Mouse (Mus musculus) limb, embryonic 10.5 days (tissue): ENCODE data around the gene Mms22l. TPM values are rescaled to one million over a fixed set of nuclear protein-coding genes. Genes with fewer than 3 reads are reported as not detected.
"Not testable (repeated sequence)": the region's sequence is repeated elsewhere in the genome, so short reads cannot be mapped to it uniquely, and the experiment has no call there.

Experiments used
- DNase-seq: peaks from one replicate; pipeline ENCODE4 v3.0.0-alpha.2; 2017; ENCODE audit warnings: low spot score
- H3K27ac ChIP-seq: fragments of 300-500 bp; sonication (generic); 2 replicates; pipeline ENCODE4 v1.5.1; 2016; ENCODE audit warnings: mild to moderate bottlenecking
- H3K27me3 ChIP-seq: fragments of 300-500 bp; sonication (generic); 2 replicates; pipeline ENCODE4 v1.6.1; 2016; ENCODE audit warnings: low read depth, mild to moderate bottlenecking; ENCODE audit not compliant: poor library complexity, severe bottlenecking
- H3K36me3 ChIP-seq: fragments of 300-500 bp; sonication (generic); 2 replicates; pipeline ENCODE4 v1.6.1; 2016; ENCODE audit warnings: mild to moderate bottlenecking, moderate library complexity
- H3K4me1 ChIP-seq: fragments of 300-500 bp; sonication (generic); 2 replicates; pipeline ENCODE4 v1.6.1; 2016
- H3K4me3 ChIP-seq: fragments of 300-500 bp; sonication (generic); 2 replicates; pipeline ENCODE4 v1.5.1; 2016; ENCODE audit warnings: mild to moderate bottlenecking, moderate library complexity
- H3K9me3 ChIP-seq: fragments of 300-500 bp; sonication (generic); replicated peaks from 2 replicates; pipeline ENCODE4 v1.6.1; 2016; ENCODE audit warnings: mild to moderate bottlenecking
- WGBS: fragments of 180-500 bp; shearing (Covaris S2); methylation state at CpG from one replicate; pipeline ENCODE4 v1.1.7; 2016; 5-methylcytosine and 5-hydroxymethylcytosine counted together
- polyA plus RNA-seq: library from polyadenylated mRNA; unstranded; fragments of >200 nt; fragmentation: Nextera tagmentation; extraction: Ambion mirVana; gene quantifications from 2 replicates; pipeline ENCODE4 v1.2.1, GENCODE M21; 2016

Gene Mms22l
- polyA plus RNA-seq, 1 experiment from 2014 or later: 48.3 TPM

DNA sequence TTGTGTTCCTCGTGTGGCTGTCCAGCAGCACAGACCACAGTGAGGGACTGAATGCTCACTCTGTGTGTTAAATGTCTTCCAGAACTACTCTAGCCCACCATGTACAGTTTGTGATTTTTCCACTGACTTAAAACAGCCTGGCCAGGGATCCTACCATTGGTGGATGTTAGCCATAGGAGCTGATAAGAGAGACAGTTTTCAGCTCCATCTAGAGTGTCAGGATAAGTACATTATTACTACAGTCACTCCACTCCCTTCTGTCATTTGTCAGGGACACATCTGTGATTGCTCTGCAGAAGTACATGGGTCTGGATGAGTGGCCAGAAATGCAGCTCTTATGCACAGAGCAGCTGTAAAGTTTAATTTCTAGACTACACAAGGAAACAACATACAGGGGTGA is 131.6 kb downstream of the Mms22l start:
- Histone ChIP-seq H3K27me3 (no peaks in the 10 kb centered on the region), H3K9me3 (no peaks in the 10 kb centered on the region), H3K27ac (no peak overlapping the region), H3K4me1 (peaks cover 3% of the 10 kb centered on the region; the same call in 1 of the 2 replicates), H3K36me3 (no peaks in the 10 kb centered on the region), H3K4me3 (no peak overlapping the region)
- WGBS: 75% methylated on average over 1 of the region's 1 CpGs
- no peak for DNase-seq

DNA sequence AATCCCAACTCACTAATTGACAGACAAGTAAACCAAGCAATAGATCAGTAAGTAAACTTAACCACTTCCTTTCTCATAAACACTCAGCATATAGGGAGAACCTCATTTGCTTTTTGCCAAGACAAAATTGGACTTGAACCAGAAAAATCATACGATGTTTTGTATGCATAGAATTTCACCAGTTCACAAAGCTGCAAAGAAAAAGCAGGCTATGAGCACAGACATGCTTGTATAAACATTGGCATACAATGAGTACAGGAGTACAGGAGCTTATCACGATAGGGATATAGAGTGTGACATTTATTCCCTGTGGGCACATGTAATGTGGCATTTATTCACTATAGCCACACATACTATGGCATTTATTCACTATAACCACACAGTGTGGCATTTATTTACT is 134.2 kb downstream of the Mms22l start:
- WGBS: 95% methylated on average over 2 of the region's 2 CpGs
- H3K27me3 ChIP-seq: no peaks in the 10 kb centered on the region
- no peak overlapping the region for H3K27ac ChIP-seq
- no peaks in the 10 kb centered on the region for H3K9me3 ChIP-seq
- DNase-seq: no peak
- no peaks in the 10 kb centered on the region for H3K36me3 ChIP-seq
- peaks cover 3% of the 10 kb centered on the region; the same call in 1 of the 2 replicates for H3K4me1 ChIP-seq
- no peak overlapping the region for H3K4me3 ChIP-seq

DNA sequence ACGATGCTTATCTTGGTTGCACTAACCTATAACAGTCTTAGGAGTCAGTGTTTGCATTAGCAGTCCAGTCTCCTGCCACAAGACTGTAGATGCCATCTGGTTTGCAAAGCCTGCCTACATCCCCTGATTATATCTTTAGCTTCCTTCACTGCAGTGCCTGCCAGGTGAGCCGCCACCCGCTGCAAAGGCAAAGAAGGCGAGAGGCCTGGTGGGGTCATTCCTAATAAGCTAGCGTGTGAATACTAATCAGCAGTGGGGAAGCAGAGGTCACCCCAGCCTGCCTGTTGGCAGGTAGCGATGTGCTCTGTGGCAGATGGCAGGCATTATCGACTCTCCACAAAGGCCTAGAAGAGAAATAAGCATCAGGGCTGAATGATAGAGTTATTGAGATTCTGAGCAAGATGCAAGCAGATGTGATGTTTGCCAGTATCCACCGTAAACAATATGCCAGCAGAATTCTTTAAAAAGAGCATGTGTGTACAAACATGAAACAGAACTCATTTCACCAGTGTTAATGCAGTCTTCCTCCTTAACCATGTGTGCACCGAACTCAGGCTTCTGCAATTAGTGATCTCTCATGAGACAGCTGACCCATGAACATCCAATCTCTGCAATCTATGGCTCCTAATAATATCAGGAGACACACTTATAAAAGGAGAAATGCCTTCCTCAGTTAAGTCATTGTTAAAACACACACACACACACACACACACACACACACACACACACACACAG is 135.1 kb downstream of the Mms22l start:
- no peaks in the 10 kb centered on the region for H3K36me3 ChIP-seq
- WGBS: 80% methylated on average over 9 of the region's 9 CpGs
- H3K27me3 ChIP-seq: no peaks in the 10 kb centered on the region
- H3K27ac ChIP-seq: no peak overlapping the region
- DNase-seq: no peak
- H3K4me3 ChIP-seq: no peak overlapping the region
- no peaks in the 10 kb centered on the region for H3K9me3 ChIP-seq
- H3K4me1 ChIP-seq: peaks cover 3% of the 10 kb centered on the region; the same call in 1 of the 2 replicates

DNA sequence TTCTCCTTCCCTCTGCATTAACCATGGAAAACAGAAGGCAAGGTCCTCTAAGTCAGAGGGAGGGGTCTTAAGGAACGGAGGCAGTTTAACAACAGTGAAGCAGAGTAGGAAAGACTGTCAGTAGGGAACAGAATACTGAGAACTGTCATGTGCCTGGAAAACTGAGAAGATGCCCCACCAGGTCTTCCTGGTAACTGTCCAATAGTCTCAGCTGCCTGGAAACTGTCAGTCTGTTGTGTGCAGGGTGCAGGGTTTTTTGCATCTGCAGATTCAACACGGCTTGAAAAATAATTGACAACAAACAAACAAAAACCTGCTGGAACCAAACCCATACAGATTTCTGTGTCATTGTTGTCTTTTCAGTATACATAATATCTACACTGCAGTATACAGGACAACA is 146.1 kb downstream of the Mms22l start:
- Histone ChIP-seq H3K9me3 (no peaks in the 10 kb centered on the region), H3K27ac (no peak overlapping the region), H3K4me3 (no peak overlapping the region), H3K36me3 (no peaks in the 10 kb centered on the region), H3K27me3 (no peaks in the 10 kb centered on the region), H3K4me1 (no peaks in the 10 kb centered on the region)
- DNase-seq: no peak
- WGBS: 86% methylated on average over 2 of the region's 2 CpGs

DNA sequence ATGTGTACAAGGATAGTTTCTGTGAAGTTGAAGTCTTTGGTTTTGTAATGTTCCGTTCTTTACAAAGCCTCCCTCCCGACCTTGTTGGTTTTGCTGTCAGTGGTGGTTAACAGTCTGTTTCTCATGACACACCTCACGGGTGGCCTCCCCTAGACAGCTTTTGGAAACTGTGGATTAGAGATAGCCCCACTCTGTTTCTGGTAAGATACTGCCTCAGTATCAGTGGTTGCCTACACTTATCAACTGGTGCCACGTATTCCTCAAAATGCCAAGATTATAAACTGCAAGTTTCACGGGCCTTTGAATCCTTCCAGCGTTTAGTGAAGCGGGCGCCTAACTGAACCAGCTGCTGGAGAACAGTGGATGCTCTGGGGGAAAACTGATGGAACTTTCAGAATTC is 148.5 kb downstream of the Mms22l start:
- H3K4me1 ChIP-seq, H3K4me3 ChIP-seq: not testable (repeated sequence)
- 93% methylated on average over 7 of the region's 8 CpGs for WGBS

More for the DNA sequence above, 148.5 kb downstream of the Mms22l start:
- H3K9me3 ChIP-seq, H3K27ac ChIP-seq, DNase-seq, H3K36me3 ChIP-seq, H3K27me3 ChIP-seq: not testable (repeated sequence)
